Mouse (Mus musculus) Patski (cell line): ENCODE results near the gene Slc15a3. TPM values are rescaled to one million over a fixed set of nuclear protein-coding genes. Genes with fewer than 3 reads are reported as not detected.

Source experiments
- ATAC-seq: fragments of 100-300 bp; one replicate; pipeline ENCODE4 v1.8.0; 2021
- CTCF ChIA-PET: fragments of 350-600 bp; sonication (Branson Sonifier 250); formaldehyde crosslinking; loops from one replicate; lab custom pipeline; 2022; ENCODE audit warnings: inconsistent platforms; lab: Charles Lee
- POLR2A ChIA-PET: fragments of 350-600 bp; sonication (Branson Sonifier 250); formaldehyde crosslinking; loops from one replicate; lab custom pipeline; 2022; ENCODE audit warnings: antibody characterized with exemption, inconsistent platforms; lab: Charles Lee
- DNase-seq: peaks from one replicate; pipeline ENCODE4 v3.0.0-alpha.2; 2011; ENCODE audit warnings: low read depth, low spot score
- H3K27me3 ChIP-seq: fragments of 371-371 bp; one replicate; pipeline ENCODE4 v1.5.1; 2021
- CTCF ChIP-seq: fragments of 100-300 bp; IDR thresholded peaks from one replicate; pipeline ENCODE4 v1.5.1; 2021
- in situ Hi-C: fragments of 300-500 bp; cut with MboI; formaldehyde crosslinking; loops from 3 replicates; pipeline ENCODE4 v1.11.1; 2018; ENCODE audit warnings: low pct_unique_long_range_greater_than_20kb, mixed read lengths
- polyA plus RNA-seq: library from polyadenylated mRNA; unstranded; gene quantifications from one replicate; pipeline ENCODE4 v1.2.3, GENCODE M21; 2021

Slc15a3 gene
- polyA plus RNA-seq, 1 experiment from 2014 or later, result 0.26 TPM

DNA sequence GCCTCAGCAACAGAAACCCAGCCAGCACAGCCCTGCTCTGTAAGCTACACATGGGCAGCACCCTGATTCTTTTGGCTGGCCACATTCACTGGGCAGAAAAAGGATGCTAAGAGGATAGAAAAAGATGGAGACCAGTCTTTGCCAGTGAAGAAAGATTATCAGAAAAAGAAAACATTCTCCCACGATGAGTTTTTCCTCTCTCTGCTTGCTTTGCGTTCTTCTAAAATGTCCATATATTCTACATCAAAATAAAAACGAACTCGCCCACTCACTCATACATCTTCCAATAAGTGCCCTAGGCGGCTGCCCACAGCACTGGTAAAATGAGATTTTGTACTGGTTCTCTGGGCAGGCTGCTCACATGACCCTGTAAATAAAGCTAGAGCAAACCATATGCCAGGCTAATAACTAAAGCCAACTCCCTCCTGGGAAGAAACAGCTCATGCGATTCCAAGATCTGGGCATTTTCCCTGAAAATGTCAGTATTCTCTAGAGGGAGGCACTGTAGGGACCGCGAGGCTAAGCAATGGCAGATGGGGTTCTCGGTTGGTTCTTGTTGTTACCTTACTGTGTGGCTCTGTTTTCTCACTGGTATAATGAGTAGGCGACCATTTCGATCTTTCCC lies 33.8 kb upstream of the Slc15a3 start:
- peaks cover 7% of the 10 kb centered on the region for H3K27me3 ChIP-seq
- POLR2A ChIA-PET, result no interaction called here
- DNase-seq, result no peak
- CTCF ChIA-PET, result interaction anchor here (1.3 to 1.4 kb wide), 2 partner anchors 13 to 18 kb away, joined by 3 to 6 read pairs; no protein-coding TSS in a partner anchor
- TF ChIP-seq CTCF, result no peak
- no peak for ATAC-seq
- in situ Hi-C loops, result no loop called here

DNA sequence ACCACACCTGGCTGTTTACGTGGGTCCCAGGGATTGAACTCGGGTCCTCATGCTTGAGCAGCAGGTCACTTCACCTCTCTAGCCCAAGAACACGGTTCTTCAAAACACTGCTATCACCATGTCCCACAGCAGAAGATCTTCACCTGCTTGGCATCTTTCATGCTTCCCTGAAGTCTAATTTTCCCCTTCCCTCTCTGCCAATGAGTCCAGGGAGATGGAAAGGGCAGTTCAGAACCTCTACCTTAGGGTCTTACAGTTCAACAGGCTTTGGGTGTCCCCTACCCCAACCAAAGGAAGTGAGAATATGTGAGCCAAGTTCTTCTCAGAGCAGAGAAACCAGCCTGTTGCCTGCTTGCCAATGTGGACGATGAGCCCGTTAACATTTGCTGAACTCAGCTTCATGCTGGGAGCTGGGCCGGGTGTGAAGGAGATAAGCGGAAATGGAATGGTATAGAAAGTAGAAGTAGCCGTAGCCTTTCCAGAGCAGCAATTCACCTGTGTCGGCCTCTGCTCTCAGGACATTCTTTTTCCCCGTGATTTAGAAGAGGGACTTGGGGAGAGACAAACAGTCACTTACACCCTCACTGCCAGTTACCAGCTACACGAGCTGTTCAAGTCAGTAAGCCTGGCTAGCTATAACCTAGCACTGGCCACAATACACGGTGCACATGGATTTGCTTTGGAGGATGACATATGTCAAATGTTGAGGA lies 30.8 kb upstream of the Slc15a3 start:
- ChIA-PET CTCF (no interaction called here), POLR2A (interaction anchor here (0.6 to 1.1 kb wide), 2 partner anchors 21 to 40 kb away, joined by 3 read pairs; no protein-coding TSS in a partner anchor)
- H3K27me3 ChIP-seq, result no peaks in the 10 kb centered on the region
- in situ Hi-C loops, result no loop called here
- DNase-seq (no peak), ATAC-seq (no peak)
- no peak for TF ChIP-seq CTCF

DNA sequence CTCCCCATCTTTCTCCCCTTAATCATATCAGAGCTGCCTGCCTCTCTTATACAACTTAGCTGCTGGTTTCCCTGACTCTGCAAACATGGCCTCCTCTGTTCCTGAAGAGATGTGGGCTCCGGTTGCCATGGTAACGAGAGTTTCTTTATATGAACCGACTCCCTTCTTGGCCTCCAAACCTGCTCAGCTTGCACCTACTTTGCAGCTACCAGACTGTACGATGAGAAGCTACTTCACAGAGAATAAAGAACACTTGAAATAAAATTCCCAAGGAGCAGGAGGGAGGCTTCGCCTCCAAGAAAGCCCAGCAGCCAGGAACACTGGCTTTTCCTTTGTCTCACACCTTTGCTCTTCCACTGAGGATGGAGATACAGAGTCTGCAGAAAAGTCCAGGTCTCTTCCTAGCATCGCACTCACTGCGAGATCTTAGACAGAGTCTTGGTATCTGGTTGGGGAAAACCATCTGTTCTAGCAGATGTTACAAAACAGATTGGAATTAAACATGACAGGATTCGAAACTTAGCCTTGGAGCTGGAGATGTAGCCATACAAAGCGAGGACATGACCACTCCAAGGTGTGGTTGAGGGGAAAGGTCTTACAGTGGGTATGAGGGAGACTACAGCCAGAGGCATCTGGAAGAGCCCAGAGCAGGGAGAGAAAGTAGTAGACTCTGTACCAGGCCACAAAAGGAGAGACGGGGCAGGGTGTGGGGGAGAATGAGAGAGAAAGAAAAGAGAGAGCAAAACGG lies 29.9 kb upstream of the Slc15a3 start:
- H3K27me3 ChIP-seq, result no peaks in the 10 kb centered on the region
- in situ Hi-C loops, result no loop called here
- DNase-seq (no peak), ATAC-seq (no peak)
- CTCF ChIA-PET, result interaction anchor here (1.2 kb wide), 1 partner anchor 13 kb away, joined by 4 read pairs; no protein-coding TSS in a partner anchor
- POLR2A ChIA-PET, result interaction anchor here (1.1 kb wide), 1 partner anchor 22 kb away, joined by 3 read pairs; no protein-coding TSS in a partner anchor
- no peak for TF ChIP-seq CTCF

DNA sequence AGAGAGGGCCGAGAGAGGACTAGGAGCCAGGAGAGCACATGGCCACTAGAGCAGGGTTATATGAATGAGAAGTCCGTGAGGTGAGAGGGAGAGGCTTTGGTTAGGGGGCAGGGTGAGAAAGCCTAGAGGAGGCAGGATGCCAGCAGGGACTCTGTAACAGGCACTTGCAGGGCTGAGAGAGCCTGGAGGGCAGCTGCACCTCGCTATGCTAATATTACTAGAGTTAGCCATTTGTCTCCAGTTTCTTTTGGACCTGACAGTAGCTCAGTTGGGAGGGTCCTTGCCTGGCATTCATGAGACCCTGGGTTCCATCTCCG lies 29.4 kb upstream of the Slc15a3 start:
- no peak for DNase-seq
- in situ Hi-C loops, result no loop called here
- no peak for ATAC-seq

DNA sequence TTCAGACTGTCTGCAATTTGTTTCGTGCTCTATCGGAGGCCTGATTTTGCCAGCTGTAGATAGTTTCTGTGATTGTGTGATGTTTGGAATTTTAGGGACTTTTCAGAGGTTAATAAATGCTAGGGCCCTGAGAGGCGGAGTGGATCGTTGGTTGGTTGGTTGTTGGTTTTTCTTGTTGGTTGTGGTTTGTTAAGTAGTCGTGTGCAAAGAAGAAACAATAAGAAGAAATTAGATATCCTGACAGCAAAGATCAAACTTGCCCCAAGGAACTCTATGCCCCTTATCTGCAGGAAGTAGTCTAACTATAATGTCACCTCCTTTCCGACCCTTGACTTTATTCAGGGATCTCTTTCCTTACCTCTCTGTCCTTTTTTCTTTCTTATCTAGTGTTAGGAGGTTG lies 28.1 kb upstream of the Slc15a3 start:
- DNase-seq (no peak), ATAC-seq (no peak)
- H3K27me3 ChIP-seq, result no peaks in the 10 kb centered on the region
- ChIA-PET POLR2A (no interaction called here), CTCF (no interaction called here)
- TF ChIP-seq CTCF, result no peak
- in situ Hi-C loops, result no loop called here

More for the DNA sequence above, 29.4 kb upstream of the Slc15a3 start:
- ChIA-PET CTCF (interaction anchor here (1.2 kb wide), 1 partner anchor 13 kb away, joined by 4 read pairs; no protein-coding TSS in a partner anchor), POLR2A (no interaction called here)
- no peak for TF ChIP-seq CTCF
- no peaks in the 10 kb centered on the region for H3K27me3 ChIP-seq

DNA sequence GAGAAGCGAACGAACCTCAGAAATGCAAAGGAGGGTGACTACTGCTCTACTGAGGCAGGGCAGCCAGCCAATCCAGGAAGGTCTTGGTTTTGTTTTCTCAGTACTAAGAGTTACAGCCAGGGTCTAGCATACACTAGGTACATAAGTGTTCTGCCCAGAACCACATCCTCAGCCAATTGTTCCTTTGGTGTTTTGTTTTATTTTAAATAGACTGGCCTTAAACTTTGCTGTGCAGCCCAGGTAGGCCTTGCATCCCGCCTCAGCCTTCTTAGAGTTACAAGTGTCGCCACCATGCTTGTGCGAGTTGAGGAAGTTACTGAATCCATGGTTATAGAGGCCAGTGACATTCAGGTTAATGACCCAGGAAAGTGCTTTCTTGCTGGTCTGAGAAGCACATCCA lies 26.5 kb upstream of the Slc15a3 start:
- ChIA-PET CTCF (interaction anchor here (0.9 to 1.6 kb wide), 2 partner anchors 17 to 39 kb away, joined by 3 read pairs; no protein-coding TSS in a partner anchor), POLR2A (no interaction called here)
- DNase-seq, result no peak
- in situ Hi-C loops, result no loop called here
- H3K27me3 ChIP-seq, result no peaks in the 10 kb centered on the region
- TF ChIP-seq CTCF, result no peak
- no peak for ATAC-seq

DNA sequence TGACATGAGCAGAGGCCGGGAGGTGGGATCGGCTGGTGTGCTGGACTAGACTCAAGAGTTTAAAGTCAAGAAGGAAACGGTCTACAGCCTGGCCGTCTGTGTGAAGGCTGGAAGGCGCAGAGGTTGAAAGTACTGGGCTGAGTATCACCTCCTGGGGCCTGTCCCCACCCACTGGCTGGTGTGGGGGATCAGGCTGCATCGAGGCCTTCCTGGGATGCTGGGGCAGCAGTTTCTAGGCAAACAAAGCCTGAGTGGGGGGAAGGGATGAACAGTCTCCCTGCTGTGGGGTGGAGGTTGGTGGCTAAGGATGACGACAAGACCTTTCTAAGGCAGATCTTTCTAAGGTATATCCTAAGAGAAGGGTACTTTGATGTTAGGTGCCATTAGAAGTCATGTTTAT lies 25.6 kb upstream of the Slc15a3 start:
- no peak for ATAC-seq
- no peak for TF ChIP-seq CTCF
- no peaks in the 10 kb centered on the region for H3K27me3 ChIP-seq
- DNase-seq, result no peak
- ChIA-PET CTCF (interaction anchor here (1.6 kb wide), 1 partner anchor 18 kb away, joined by 3 read pairs; no protein-coding TSS in a partner anchor), POLR2A (no interaction called here)
- in situ Hi-C loops, result no loop called here

DNA sequence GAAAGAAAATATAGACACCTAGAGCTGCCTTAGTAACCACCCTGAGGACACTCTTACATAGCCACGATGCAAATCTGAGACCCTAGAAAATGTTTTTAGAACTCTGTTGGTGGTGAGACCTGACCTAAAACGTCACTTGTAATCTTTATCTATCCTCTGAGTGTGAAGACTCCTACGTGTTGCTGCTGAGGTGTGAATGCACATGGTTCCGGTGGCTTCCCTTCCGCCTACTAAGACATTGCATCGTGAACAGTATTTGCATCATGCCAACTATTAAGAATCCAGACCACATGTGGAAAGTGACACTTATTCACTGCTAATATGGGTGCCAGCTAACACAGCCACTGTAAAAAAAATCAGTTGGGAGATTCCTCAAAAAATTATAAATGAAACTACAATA lies 23.7 kb upstream of the Slc15a3 start:
- ATAC-seq, result no peak
- no peaks in the 10 kb centered on the region for H3K27me3 ChIP-seq
- CTCF ChIA-PET, result interaction anchor here (1.3 kb wide), 1 partner anchor 8 kb away, joined by 4 read pairs; no protein-coding TSS in a partner anchor
- in situ Hi-C loops, result no loop called here
- DNase-seq, result no peak
- TF ChIP-seq CTCF, result no peak
- POLR2A ChIA-PET, result interaction anchor here (0.6 kb wide), 1 partner anchor 290 kb away, joined by 3 read pairs; no protein-coding TSS in a partner anchor

DNA sequence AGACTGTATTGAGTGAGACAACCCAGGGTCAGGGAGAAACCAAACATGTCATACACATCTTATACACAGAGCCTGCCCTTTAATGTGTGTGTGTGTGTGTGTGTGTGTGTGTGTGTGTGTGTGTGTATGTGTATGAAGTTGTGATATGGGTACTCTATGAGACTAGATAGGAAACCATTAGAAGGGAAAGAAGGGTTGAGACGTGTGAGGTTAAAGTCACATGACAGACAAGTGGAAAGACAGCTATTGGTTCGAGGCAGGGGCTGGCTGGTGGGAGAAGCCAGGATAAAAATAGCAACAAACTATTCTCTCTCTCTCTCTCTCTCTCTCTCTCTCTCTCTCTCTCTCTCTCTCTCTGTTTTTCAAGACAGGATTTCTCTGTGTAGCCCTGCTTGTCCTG lies 23.1 kb upstream of the Slc15a3 start:
- no peak for DNase-seq
- ATAC-seq, result no peak
- CTCF ChIA-PET, result interaction anchor here (0.9 kb wide), 1 partner anchor 98 kb away, joined by 3 read pairs; no protein-coding TSS in a partner anchor
- H3K27me3 ChIP-seq, result no peaks in the 10 kb centered on the region
- TF ChIP-seq CTCF, result no peak
- in situ Hi-C loops, result no loop called here
- POLR2A ChIA-PET, result interaction anchor here (0.6 kb wide), 1 partner anchor 291 kb away, joined by 3 read pairs; no protein-coding TSS in a partner anchor
